ENCODE assay signal across 1 mouse cellular context in the genomic region with DNA sequence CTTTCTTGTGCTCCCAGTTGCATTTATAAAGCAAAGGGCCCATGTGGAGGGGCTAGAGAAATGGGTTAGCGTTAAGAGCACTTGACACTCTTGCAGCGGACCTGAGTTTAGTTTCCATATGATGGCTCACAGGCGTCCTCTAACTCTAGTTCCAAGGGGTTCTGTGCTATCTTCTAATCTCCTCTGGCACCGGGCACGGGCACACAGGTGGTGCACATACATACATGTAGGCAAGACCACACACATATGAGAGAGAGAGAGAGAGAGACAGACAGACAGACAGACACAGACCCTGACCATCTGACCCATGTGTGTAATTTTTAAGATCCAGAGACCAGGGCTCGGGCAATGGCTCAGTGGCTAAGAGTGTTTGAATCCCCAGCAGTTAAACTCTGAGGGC.
TF ChIP-seq lines count a peak whose summit lies in the region.

No protein-coding gene starts in this region.

TF ChIP-seq in MEL, 35 proteins besides CTCF, POLR2A, EP300 and RAD21:
- TF ChIP-seq SMC3 (IDR thresholded peaks at IDR 0.05; ENCODE audit: low read depth, low read length) (no peak), CHD2 (IDR thresholded peaks at IDR 0.05; ENCODE audit: low read length) (no peak), USF1 (IDR thresholded peaks at IDR 0.05; ENCODE audit: low read depth, low read length) (no peak), RCOR1 (IDR thresholded peaks at IDR 0.05; ENCODE audit: low read depth, low read length) (no peak), ZNF384 (IDR thresholded peaks at IDR 0.05; ENCODE audit: low read depth, low read length) (no peak), MXI1 (IDR thresholded peaks at IDR 0.05; ENCODE audit: low read depth, low read length) (no peak), BHLHE40 (IDR thresholded peaks at IDR 0.05; ENCODE audit: borderline replicate concordance, low read depth, low read length) (no peak), TCF12 (IDR thresholded peaks at IDR 0.05; ENCODE audit: low read depth, low read length) (no peak), GATA1 (IDR thresholded peaks at IDR 0.05; ENCODE audit: low read depth, low read length) (no peak)
